Mouse (Mus musculus): Measurements from ENCODE around the gene Pxylp1.

DNA sequence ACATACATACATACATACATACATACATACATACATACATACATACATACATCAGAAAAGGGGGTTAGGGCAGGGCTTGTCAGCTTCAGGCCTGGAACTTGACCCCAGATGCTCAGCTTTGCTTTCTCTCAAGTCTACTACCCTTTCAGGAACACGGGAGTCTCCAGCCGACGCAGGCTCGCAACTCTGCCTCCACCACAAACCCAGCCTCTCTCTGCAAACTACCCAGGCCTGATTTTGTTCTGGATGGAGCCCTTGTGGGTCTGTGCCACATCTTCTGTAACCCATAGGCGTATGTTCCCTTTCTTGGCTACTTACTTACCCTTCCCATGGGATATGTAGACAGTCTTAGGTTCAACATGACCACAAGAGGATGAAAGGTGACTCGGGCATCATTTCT is 1.7 kb downstream of the Pxylp1 start:
- TF ChIP-seq CTCF (IDR thresholded peaks at IDR 0.05; ENCODE audit: control insufficient read depth, insufficient read depth, insufficient read length) (no peak), MAX (IDR thresholded peaks at IDR 0.05) (no peak), CEBPB (IDR thresholded peaks at IDR 0.05; ENCODE audit: low read depth) (no peak), MYOD1 (IDR thresholded peaks at IDR 0.05; ENCODE audit: control insufficient read depth, insufficient read length, low read depth) (no peak), FOSL1 (IDR thresholded peaks at IDR 0.05; ENCODE audit: insufficient read depth, low read length, poor library complexity, severe bottlenecking) (no peak), MYOG (IDR thresholded peaks at IDR 0.05; ENCODE audit: control insufficient read depth, extremely low read depth, insufficient read length) (no peak)

All from C2C12 (cell line).